Comparison of ENCODE assay signal across 9 mouse cellular contexts in the genomic region with DNA sequence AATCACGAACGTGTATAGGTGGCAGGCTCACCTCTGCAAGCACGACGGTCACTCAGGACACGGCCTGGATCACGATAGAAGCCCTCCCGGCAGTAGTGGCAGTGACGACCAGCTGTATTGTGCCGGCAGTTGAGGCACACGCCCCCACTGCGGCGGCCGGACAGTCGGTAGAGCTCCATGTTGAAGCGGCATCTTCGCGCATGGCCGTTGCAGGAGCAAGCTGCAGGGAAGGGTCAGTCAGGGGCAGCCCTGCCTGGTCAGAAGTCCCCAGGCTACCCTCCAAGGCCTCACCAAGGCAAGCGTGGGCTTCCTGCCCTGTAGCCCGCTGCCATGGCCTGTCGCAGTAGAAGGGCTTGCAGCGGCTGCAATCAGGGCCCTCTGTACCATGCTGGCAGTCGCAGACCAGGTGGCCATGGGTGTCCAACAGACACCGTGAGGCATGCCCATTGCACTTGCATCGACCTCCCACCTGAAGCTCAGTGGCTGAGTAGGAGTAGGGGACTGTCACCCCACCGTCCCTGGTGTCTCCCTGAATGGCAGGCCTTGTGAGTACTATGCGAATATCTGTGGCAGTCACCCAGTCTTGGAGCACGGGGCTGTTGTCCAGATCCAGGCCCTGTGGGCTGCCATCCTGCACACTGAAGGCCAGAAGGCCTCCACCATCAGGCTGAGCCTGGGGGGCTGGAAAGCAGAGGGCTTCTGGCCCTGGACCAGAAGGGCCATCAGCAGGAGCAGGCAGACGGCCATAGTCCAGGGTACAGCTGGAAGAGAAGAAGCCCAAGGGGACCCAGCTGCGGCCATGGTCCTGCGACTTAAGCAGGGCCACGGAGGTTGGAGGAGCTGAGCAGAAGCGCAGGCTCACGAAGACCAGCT. TPM values are rescaled to one million over a fixed set of nuclear protein-coding genes. Genes with fewer than 3 reads are reported as not detected.
DNase-seq lines count a peak whose midpoint lies in the region.
"Had no signal": no experiment of that assay in that cellular context is flagged by ENCODE, and none has a peak within 500 bp of the region (broad histone marks: within the 10 kb centered on the region; RNA-seq: fewer than 3 reads in every experiment).

No protein-coding gene starts in this region.

- intact Hi-C loops in gastrocnemius, postnatal 14 days (cut with DNase I; ENCODE audit: low total_unique reads) = no loop called here

- WGBS in heart, embryonic 10.5 days = 62% methylated on average over 34 of the region's 34 CpGs
- WGBS in hindbrain, embryonic 10.5 days = 45% methylated on average over 34 of the region's 34 CpGs
- WGBS in midbrain, embryonic 10.5 days = 59% methylated on average over 34 of the region's 34 CpGs

- no peak for DNase-seq in heart, embryonic 10.5 days (ENCODE audit: low spot score)
- no peak for DNase-seq in heart, adult 18-20 months
- no peak for DNase-seq in hindbrain, embryonic 10.5 days (ENCODE audit: low spot score)
- no peak for DNase-seq in midbrain, embryonic 10.5 days (ENCODE audit: low spot score)
- DNase-seq in thymus, postnatal 0 days (ENCODE audit: low spot score) = no peak
- no peak for DNase-seq in ovary, postnatal 10 days (ENCODE audit: low spot score)
- DNase-seq in gastrocnemius, postnatal 14 days = no peak

- H3K36me3 ChIP-seq in heart, embryonic 10.5 days = no peaks in the 10 kb centered on the region
- H3K36me3 ChIP-seq in hindbrain, embryonic 10.5 days = no peaks in the 10 kb centered on the region
- H3K36me3 ChIP-seq in midbrain, embryonic 10.5 days = 0 out of 2 replicates have a peak, but pooled peaks cover 3% of the 10 kb centered on the region

- H3K4me1 ChIP-seq in heart, embryonic 10.5 days = peaks cover 93% of the 10 kb centered on the region
- peaks cover 16% of the 10 kb centered on the region for H3K4me1 ChIP-seq in brown adipose tissue, adult 24 weeks (ENCODE audit: control insufficient read depth, insufficient read depth, insufficient read length, low read length)
- H3K4me1 ChIP-seq in hindbrain, embryonic 10.5 days (replicated peaks) = peaks cover 95% of the 10 kb centered on the region
- H3K4me1 ChIP-seq in midbrain, embryonic 10.5 days = peaks cover 95% of the 10 kb centered on the region

- peaks cover 42% of the 10 kb centered on the region for H3K27me3 ChIP-seq in heart, embryonic 10.5 days (ENCODE audit: insufficient read depth, poor library complexity, severe bottlenecking)
- peaks cover 48% of the 10 kb centered on the region for H3K27me3 ChIP-seq in hindbrain, embryonic 10.5 days (ENCODE audit: insufficient read depth, poor library complexity, severe bottlenecking)
- peaks cover 59% of the 10 kb centered on the region for H3K27me3 ChIP-seq in midbrain, embryonic 10.5 days (ENCODE audit: low read depth, poor library complexity, severe bottlenecking)

- peak overlapping the region; percentile 91 for H3K27ac ChIP-seq in heart, embryonic 10.5 days
- H3K27ac ChIP-seq in brown adipose tissue, adult 24 weeks (replicated peaks; ENCODE audit: low read depth, low read length) = no peak overlapping the region
- H3K27ac ChIP-seq in hindbrain, embryonic 10.5 days = peak overlapping the region; percentile 92
- peak overlapping the region; percentile 89 for H3K27ac ChIP-seq in midbrain, embryonic 10.5 days (replicated peaks)

- H3K9me3 ChIP-seq in heart, embryonic 10.5 days = no peaks in the 10 kb centered on the region
- no peaks in the 10 kb centered on the region for H3K9me3 ChIP-seq in hindbrain, embryonic 10.5 days
- no peaks in the 10 kb centered on the region for H3K9me3 ChIP-seq in midbrain, embryonic 10.5 days (replicated peaks)

- peak overlapping the region; percentile 67 for H3K4me3 ChIP-seq in heart, embryonic 10.5 days
- peak overlapping the region; percentile 47; the same call in 1 of the 2 replicates for H3K4me3 ChIP-seq in brown adipose tissue, adult 24 weeks (ENCODE audit: insufficient read depth, low read depth, low read length)
- H3K4me3 ChIP-seq in hindbrain, embryonic 10.5 days = peak overlapping the region; percentile 79
- H3K4me3 ChIP-seq in midbrain, embryonic 10.5 days = peak overlapping the region; percentile 74
- H3K4me3 ChIP-seq: myocyte had no signal

RNA-seq across cellular contexts. Expression of a gene that starts 1.3 kb away (rescaled TPM):
- 1.9 and 3.6 TPM in 2 replicates for polyA plus RNA-seq in heart, embryonic 10.5 days (2016; fragmentation: Nextera tagmentation; extraction: Ambion mirVana)
- total RNA-seq in heart, adult 18-20 months (2021) = under 1 TPM; 0.67 to 0.72 TPM
- polyA plus RNA-seq in brown adipose tissue, adult 24 weeks (2012; ENCODE audit: insufficient read depth, insufficient read length, missing spikeins) = 0.52 and 1.6 TPM in 2 replicates
- polyA plus RNA-seq in hindbrain, embryonic 10.5 days (2016; fragmentation: Nextera tagmentation; extraction: Ambion mirVana) = 4.8 and 7.3 TPM in 2 replicates
- 3.8 and 4.4 TPM in 2 replicates for polyA plus RNA-seq in midbrain, embryonic 10.5 days (2016; fragmentation: Nextera tagmentation; extraction: Ambion mirVana)
- polyA plus RNA-seq in thymus, postnatal 0 days (2015; fragmentation: Nextera tagmentation; extraction: Ambion mirVana) = 0.19 and 0.29 TPM in 2 replicates
- 1 to 10 TPM in 1 of 2 experiments, under 1 TPM in 1; 0.86 to 1.1 TPM for total RNA-seq in gastrocnemius, postnatal 14 days (2021)

RNA-seq across cellular contexts. Expression of a gene that starts 2.6 kb away (rescaled TPM):
- polyA plus RNA-seq in heart, embryonic 10.5 days (2016; fragmentation: Nextera tagmentation; extraction: Ambion mirVana) = 5.3 TPM in 2 replicates
- 10 to 100 TPM; 12.3 to 14.4 TPM for total RNA-seq in heart, adult 18-20 months (2021)
- 2.7 and 7.0 TPM in 2 replicates for polyA plus RNA-seq in brown adipose tissue, adult 24 weeks (2012; ENCODE audit: insufficient read depth, insufficient read length, missing spikeins)
- polyA plus RNA-seq in hindbrain, embryonic 10.5 days (2016; fragmentation: Nextera tagmentation; extraction: Ambion mirVana) = 6.0 and 6.4 TPM in 2 replicates
- 5.3 and 12.5 TPM in 2 replicates for polyA plus RNA-seq in midbrain, embryonic 10.5 days (2016; fragmentation: Nextera tagmentation; extraction: Ambion mirVana)
- polyA plus RNA-seq in thymus, postnatal 0 days (2015; fragmentation: Nextera tagmentation; extraction: Ambion mirVana) = 1.4 and 1.5 TPM in 2 replicates
- 1 to 10 TPM; 3.4 to 3.5 TPM for total RNA-seq in gastrocnemius, postnatal 14 days (2021)

RNA-seq across cellular contexts. Expression of a gene that starts 12.6 kb away (rescaled TPM):
- polyA plus RNA-seq in heart, embryonic 10.5 days (2016; fragmentation: Nextera tagmentation; extraction: Ambion mirVana) = 9.9 and 10.0 TPM in 2 replicates
- 1 to 10 TPM; 1.9 to 3.0 TPM for total RNA-seq in heart, adult 18-20 months (2021)
- polyA plus RNA-seq in brown adipose tissue, adult 24 weeks (2012; ENCODE audit: insufficient read depth, insufficient read length, missing spikeins) = 2.2 and 4.2 TPM in 2 replicates
- polyA plus RNA-seq in hindbrain, embryonic 10.5 days (2016; fragmentation: Nextera tagmentation; extraction: Ambion mirVana) = 19.3 and 22.4 TPM in 2 replicates
- 22.4 and 22.9 TPM in 2 replicates for polyA plus RNA-seq in midbrain, embryonic 10.5 days (2016; fragmentation: Nextera tagmentation; extraction: Ambion mirVana)
- 6.9 and 8.0 TPM in 2 replicates for polyA plus RNA-seq in thymus, postnatal 0 days (2015; fragmentation: Nextera tagmentation; extraction: Ambion mirVana)
- total RNA-seq in gastrocnemius, postnatal 14 days (2021) = 1 to 10 TPM; 1.9 to 2.3 TPM

RNA-seq across cellular contexts. Expression of a gene that starts 38.5 kb away (rescaled TPM):
- polyA plus RNA-seq in heart, embryonic 10.5 days (2016; fragmentation: Nextera tagmentation; extraction: Ambion mirVana) = 538 and 598 TPM in 2 replicates
- 100 to 1,000 TPM; 241 to 255 TPM for total RNA-seq in heart, adult 18-20 months (2021)
- polyA plus RNA-seq in brown adipose tissue, adult 24 weeks (2012; ENCODE audit: insufficient read depth, insufficient read length, missing spikeins) = 241 and 250 TPM in 2 replicates
- polyA plus RNA-seq in hindbrain, embryonic 10.5 days (2016; fragmentation: Nextera tagmentation; extraction: Ambion mirVana) = 488 and 579 TPM in 2 replicates
- polyA plus RNA-seq in midbrain, embryonic 10.5 days (2016; fragmentation: Nextera tagmentation; extraction: Ambion mirVana) = 467 and 491 TPM in 2 replicates
- 506 and 523 TPM in 2 replicates for polyA plus RNA-seq in thymus, postnatal 0 days (2015; fragmentation: Nextera tagmentation; extraction: Ambion mirVana)
- 100 to 1,000 TPM; 167 to 178 TPM for total RNA-seq in gastrocnemius, postnatal 14 days (2021)

RNA-seq across cellular contexts. Expression of a gene that starts 43.3 kb away (rescaled TPM):
- 67.9 and 78.9 TPM in 2 replicates for polyA plus RNA-seq in heart, embryonic 10.5 days (2016; fragmentation: Nextera tagmentation; extraction: Ambion mirVana)
- under 1 TPM; 0.62 to 0.65 TPM for total RNA-seq in heart, adult 18-20 months (2021)
- polyA plus RNA-seq in brown adipose tissue, adult 24 weeks (2012; ENCODE audit: insufficient read depth, insufficient read length, missing spikeins) = 0.79 TPM in 1 of 2 replicates, not detected in the other
- 97.9 and 115 TPM in 2 replicates for polyA plus RNA-seq in hindbrain, embryonic 10.5 days (2016; fragmentation: Nextera tagmentation; extraction: Ambion mirVana)
- polyA plus RNA-seq in midbrain, embryonic 10.5 days (2016; fragmentation: Nextera tagmentation; extraction: Ambion mirVana) = 116 and 131 TPM in 2 replicates
- polyA plus RNA-seq in thymus, postnatal 0 days (2015; fragmentation: Nextera tagmentation; extraction: Ambion mirVana) = 63.0 and 74.3 TPM in 2 replicates
- 1 to 10 TPM; 2.4 to 2.7 TPM for total RNA-seq in gastrocnemius, postnatal 14 days (2021)
